Mouse (Mus musculus): ENCODE measurements around the gene Cacng4. TPM values are rescaled to one million over a fixed set of nuclear protein-coding genes. Genes with fewer than 3 reads are reported as not detected.

Cacng4 gene
- polyA plus RNA-seq, 1 experiment = not detected

- TF ChIP-seq TAL1 (IDR thresholded peaks at IDR 0.05; ENCODE audit: low read length) (no peak), GATA1 (IDR thresholded peaks at IDR 0.05; ENCODE audit: low read length) (no peak)
- Histone ChIP-seq H3K27me3 (ENCODE audit: control insufficient read depth) (no peaks in the 10 kb centered on the region), H3K36me3 (ENCODE audit: control insufficient read depth) (no peaks in the 10 kb centered on the region), H3K4me3 (replicated peaks) (no peak overlapping the region), H3K4me1 (ENCODE audit: control insufficient read depth) (no peaks in the 10 kb centered on the region), H3K9me3 (ENCODE audit: control insufficient read depth, low read length) (no peaks in the 10 kb centered on the region)
Measured at GRCm38 (mm10) chr11:107730940-107731339, 63.4 kb downstream of the Cacng4 start.

GRCm38 (mm10) chr11:107729141-107729540, 65.2 kb downstream of the Cacng4 start:
- Histone ChIP-seq H3K36me3 (ENCODE audit: control insufficient read depth) (no peaks in the 10 kb centered on the region), H3K4me3 (replicated peaks) (no peak overlapping the region), H3K9me3 (ENCODE audit: control insufficient read depth, low read length) (no peaks in the 10 kb centered on the region), H3K4me1 (ENCODE audit: control insufficient read depth) (no peaks in the 10 kb centered on the region), H3K27me3 (ENCODE audit: control insufficient read depth) (no peaks in the 10 kb centered on the region)
- TF ChIP-seq GATA1 (IDR thresholded peaks at IDR 0.05; ENCODE audit: low read length) = no peak
- no peak for TF ChIP-seq TAL1 (IDR thresholded peaks at IDR 0.05; ENCODE audit: low read length)

DNA sequence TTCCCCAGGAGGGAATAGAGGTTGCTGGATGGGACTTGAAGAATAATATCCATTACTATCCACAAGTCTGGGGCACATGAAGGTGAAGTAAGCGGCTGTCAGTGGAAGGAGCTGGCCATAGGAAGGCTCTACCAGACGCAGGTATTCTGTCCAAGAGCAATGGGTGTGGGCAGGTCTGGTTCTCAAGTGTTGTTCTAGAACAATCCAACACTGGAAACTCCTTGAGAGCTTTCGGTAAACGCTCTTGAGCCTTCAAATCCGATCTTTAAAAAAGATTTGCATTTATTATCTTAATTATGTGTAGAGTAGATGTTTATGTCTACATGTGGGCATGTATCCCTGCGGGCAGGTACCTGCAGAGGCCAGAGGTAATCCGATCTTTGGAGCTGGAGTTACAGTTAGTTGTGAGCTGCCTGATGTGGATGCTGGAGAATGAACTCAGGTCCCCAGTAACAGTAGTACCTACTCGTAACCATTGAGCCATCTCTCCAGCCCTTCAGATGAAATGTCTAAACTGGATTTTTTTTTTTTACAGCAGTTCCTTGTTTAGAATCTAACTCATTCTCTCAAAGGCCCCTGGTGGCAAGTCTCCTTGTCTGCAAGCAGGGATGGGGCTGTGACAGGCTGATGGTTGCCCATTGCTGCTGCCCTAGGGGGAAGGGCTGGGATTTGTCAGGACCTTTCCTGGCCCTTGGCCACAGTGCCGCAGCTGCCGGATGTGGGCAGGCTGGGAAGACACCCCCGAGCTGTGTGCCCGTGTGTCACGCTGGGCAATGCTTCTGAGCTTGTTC, 66.1 kb downstream of the Cacng4 start:
- no peak for TF ChIP-seq GATA1 (IDR thresholded peaks at IDR 0.05; ENCODE audit: low read length)
- no peak for TF ChIP-seq TAL1 (IDR thresholded peaks at IDR 0.05; ENCODE audit: low read length)
- Histone ChIP-seq H3K9me3 (ENCODE audit: control insufficient read depth, low read length) (no peaks in the 10 kb centered on the region), H3K4me3 (replicated peaks) (no peak overlapping the region), H3K4me1 (ENCODE audit: control insufficient read depth) (no peaks in the 10 kb centered on the region), H3K36me3 (ENCODE audit: control insufficient read depth) (no peaks in the 10 kb centered on the region), H3K27me3 (ENCODE audit: control insufficient read depth) (no peaks in the 10 kb centered on the region)

DNA sequence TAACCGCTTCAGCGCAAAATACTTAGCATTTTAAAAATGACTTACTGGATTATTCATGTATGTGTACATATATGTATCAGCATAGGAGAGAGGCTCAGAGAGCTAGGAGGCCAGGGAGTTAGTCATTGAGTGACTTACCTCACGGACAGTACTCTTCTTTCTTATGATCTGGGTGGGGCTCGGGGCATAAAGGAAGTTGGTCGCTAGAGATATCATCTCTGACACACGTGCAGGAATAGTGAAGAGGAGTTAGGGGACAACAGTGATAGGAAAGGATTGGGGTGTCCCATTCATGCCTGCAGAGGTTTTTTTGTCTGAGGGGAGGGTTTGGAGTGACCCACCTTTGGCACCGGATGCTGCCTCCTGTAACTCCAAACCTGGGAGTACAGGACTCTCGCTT, 69.8 kb downstream of the Cacng4 start:
- Histone ChIP-seq H3K9me3 (ENCODE audit: control insufficient read depth, low read length) (peaks cover 4% of the 10 kb centered on the region), H3K4me1 (ENCODE audit: control insufficient read depth) (no peaks in the 10 kb centered on the region), H3K36me3 (ENCODE audit: control insufficient read depth) (no peaks in the 10 kb centered on the region), H3K4me3 (replicated peaks) (no peak overlapping the region), H3K27me3 (ENCODE audit: control insufficient read depth) (no peaks in the 10 kb centered on the region)
- TF ChIP-seq GATA1 (IDR thresholded peaks at IDR 0.05; ENCODE audit: low read length) = no peak
- no peak for TF ChIP-seq TAL1 (IDR thresholded peaks at IDR 0.05; ENCODE audit: low read length)

- Histone ChIP-seq H3K27me3 (ENCODE audit: control insufficient read depth) (no peaks in the 10 kb centered on the region), H3K4me3 (replicated peaks) (no peak overlapping the region), H3K9me3 (ENCODE audit: control insufficient read depth, low read length) (peaks cover 12% of the 10 kb centered on the region), H3K4me1 (ENCODE audit: control insufficient read depth) (no peaks in the 10 kb centered on the region), H3K36me3 (ENCODE audit: control insufficient read depth) (no peaks in the 10 kb centered on the region)
- TF ChIP-seq GATA1 (IDR thresholded peaks at IDR 0.05; ENCODE audit: low read length) (no peak), TAL1 (IDR thresholded peaks at IDR 0.05; ENCODE audit: low read length) (no peak)
Measured at GRCm38 (mm10) chr11:107721057-107721456, 73.3 kb downstream of the Cacng4 start.

GRCm38 (mm10) chr11:107720264-107721021, 73.9 kb downstream of the Cacng4 start:
- Histone ChIP-seq H3K9me3 (ENCODE audit: control insufficient read depth, low read length) (peaks cover 12% of the 10 kb centered on the region), H3K27me3 (ENCODE audit: control insufficient read depth) (no peaks in the 10 kb centered on the region), H3K4me1 (ENCODE audit: control insufficient read depth) (no peaks in the 10 kb centered on the region), H3K36me3 (ENCODE audit: control insufficient read depth) (no peaks in the 10 kb centered on the region), H3K4me3 (replicated peaks) (no peak overlapping the region)
- TF ChIP-seq TAL1 (IDR thresholded peaks at IDR 0.05; ENCODE audit: low read length) (no peak), GATA1 (IDR thresholded peaks at IDR 0.05; ENCODE audit: low read length) (no peak)

- peaks cover 8% of the 10 kb centered on the region for H3K9me3 ChIP-seq (ENCODE audit: control insufficient read depth, low read length)
- no peaks in the 10 kb centered on the region for H3K4me1 ChIP-seq (ENCODE audit: control insufficient read depth)
- H3K27me3 ChIP-seq (ENCODE audit: control insufficient read depth) = no peaks in the 10 kb centered on the region
- H3K4me3 ChIP-seq (replicated peaks) = no peak within 1 kb of the TSS
- TF ChIP-seq TAL1 (IDR thresholded peaks at IDR 0.05; ENCODE audit: low read length) = no peak
- no peak for TF ChIP-seq GATA1 (IDR thresholded peaks at IDR 0.05; ENCODE audit: low read length)
- no peaks in the 10 kb centered on the region for H3K36me3 ChIP-seq (ENCODE audit: control insufficient read depth)
Measured at GRCm38 (mm10) chr11:107716332-107716938, 77.9 kb downstream of the Cacng4 start, which contains the start of gene Cacng1. Cacng1 (minus strand) TSS chr11:107716522.

DNA sequence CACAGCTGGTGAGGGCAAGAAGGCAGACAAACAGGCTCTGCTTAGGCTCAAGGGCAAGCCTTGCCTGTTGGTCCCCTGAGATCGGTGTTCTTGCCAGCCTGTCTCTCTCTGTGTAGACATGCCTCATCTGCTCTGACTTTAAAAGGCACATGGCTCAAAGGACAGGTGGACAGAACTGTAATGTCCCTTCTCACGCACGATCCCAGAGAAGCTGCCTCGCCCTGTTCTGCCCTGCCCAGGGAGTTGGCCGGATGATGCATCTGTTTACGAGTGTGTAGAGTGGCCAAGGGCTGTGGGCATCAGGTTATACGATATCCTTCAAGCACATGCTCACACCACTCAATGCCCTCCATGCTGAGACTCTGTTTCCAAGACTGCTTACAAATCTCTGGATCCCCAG, 80.0 kb downstream of the Cacng4 start:
- Histone ChIP-seq H3K27me3 (ENCODE audit: control insufficient read depth) (no peaks in the 10 kb centered on the region), H3K4me3 (replicated peaks) (no peak overlapping the region), H3K9me3 (ENCODE audit: control insufficient read depth, low read length) (peaks cover 8% of the 10 kb centered on the region), H3K36me3 (ENCODE audit: control insufficient read depth) (no peaks in the 10 kb centered on the region), H3K4me1 (ENCODE audit: control insufficient read depth) (no peaks in the 10 kb centered on the region)
- no peak for TF ChIP-seq TAL1 (IDR thresholded peaks at IDR 0.05; ENCODE audit: low read length)
- TF ChIP-seq GATA1 (IDR thresholded peaks at IDR 0.05; ENCODE audit: low read length) = no peak

GRCm38 (mm10) chr11:107710379-107710778, 84.0 kb downstream of the Cacng4 start:
- Histone ChIP-seq H3K9me3 (ENCODE audit: control insufficient read depth, low read length) (no peaks in the 10 kb centered on the region), H3K36me3 (ENCODE audit: control insufficient read depth) (no peaks in the 10 kb centered on the region), H3K27me3 (ENCODE audit: control insufficient read depth) (no peaks in the 10 kb centered on the region), H3K4me1 (ENCODE audit: control insufficient read depth) (no peaks in the 10 kb centered on the region), H3K4me3 (replicated peaks) (no peak overlapping the region)
- TF ChIP-seq TAL1 (IDR thresholded peaks at IDR 0.05; ENCODE audit: low read length) = no peak
- TF ChIP-seq GATA1 (IDR thresholded peaks at IDR 0.05; ENCODE audit: low read length) = no peak
